Mouse (Mus musculus): Measurements from ENCODE around the gene Eif3l.

- TF ChIP-seq CTCF (IDR thresholded peaks at IDR 0.05) (no peak), EP300 (IDR thresholded peaks at IDR 0.05) (no peak)
Observed at GRCm38 (mm10) chr15:79107966-79108365, 33.0 kb downstream of the Eif3l start.

All from lung, postnatal 0 days (tissue).